Mouse (Mus musculus) adrenal gland, postnatal 10 days (tissue): ENCODE measurements around the gene Ncdn. TPM values are rescaled to one million over a fixed set of nuclear protein-coding genes. Genes with fewer than 3 reads are reported as not detected.

Experiments
- DNase-seq: peaks from one replicate; pipeline ENCODE4 v3.0.0; 2021; ENCODE audit warnings: mixed read lengths
- total RNA-seq, 2 experiments: library from RNA; stranded (reverse); gene quantifications; 2 replicates each; pipeline ENCODE4 v1.2.3; 2021

Gene Ncdn
- total RNA-seq, 2 experiments from 2014 or later = 22.0 to 23.1 TPM

GRCm38 (mm10) chr4:126732111-126732510 is 21.1 kb downstream of the Ncdn start:
- no peak for DNase-seq

DNA sequence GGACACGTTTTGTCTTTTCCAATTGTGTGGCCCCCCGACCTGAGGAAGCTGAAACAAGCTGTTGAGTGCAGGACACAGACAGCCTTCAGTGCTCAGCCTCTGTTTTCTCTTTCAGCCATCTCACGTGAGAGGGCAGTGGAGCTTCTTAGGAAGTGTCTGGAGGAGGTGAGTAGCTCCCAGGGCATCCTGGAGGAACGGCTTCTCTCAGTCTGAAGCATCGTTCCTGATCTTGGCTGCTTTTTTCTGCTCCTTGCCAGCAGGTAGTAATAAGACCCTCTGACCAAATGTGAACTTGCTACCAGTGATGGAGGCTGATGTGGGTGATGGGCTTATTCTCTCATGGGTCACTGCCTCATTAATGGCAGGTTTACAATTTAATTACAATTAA is 45.8 kb downstream of the Ncdn start:
- no peak for DNase-seq

DNA sequence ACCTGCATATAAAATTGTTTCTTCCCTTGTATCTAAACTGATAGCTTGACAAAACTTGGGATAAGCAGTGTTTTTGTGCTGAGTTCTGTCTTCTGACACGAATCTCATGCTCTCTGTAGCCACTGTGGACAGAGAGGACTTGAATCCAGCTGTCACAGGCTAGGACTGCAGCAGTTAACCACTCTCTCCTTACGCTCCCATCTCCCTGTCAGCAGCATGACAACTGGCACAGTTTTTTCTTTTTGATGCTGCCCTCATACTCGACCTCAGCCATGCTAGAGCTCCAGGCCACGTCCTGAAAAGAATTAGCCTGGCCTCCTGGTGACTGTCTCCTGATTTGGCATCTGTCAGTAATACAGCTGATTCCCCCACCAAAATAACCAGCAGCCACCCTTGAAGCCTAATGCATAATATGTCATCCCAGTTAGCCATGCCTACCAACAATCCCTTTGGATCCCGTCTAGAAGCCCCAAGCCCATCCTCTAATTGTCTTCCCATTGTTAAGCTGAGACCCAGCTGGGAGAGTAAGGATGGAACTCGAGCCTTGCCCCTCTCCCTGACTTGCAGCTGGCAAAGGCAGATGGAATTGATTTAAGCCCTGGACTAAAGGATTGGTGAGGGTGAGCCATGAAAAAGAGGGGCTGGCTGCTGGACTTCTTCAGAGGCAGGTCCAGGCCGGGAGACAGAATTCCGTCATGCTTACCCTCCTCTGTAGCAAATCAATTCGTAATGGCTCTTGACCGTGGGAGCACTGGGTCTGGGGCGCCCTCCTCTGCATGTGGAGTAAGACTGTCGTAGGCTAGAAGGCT is 46.4 kb downstream of the Ncdn start:
- no peak for DNase-seq

DNA sequence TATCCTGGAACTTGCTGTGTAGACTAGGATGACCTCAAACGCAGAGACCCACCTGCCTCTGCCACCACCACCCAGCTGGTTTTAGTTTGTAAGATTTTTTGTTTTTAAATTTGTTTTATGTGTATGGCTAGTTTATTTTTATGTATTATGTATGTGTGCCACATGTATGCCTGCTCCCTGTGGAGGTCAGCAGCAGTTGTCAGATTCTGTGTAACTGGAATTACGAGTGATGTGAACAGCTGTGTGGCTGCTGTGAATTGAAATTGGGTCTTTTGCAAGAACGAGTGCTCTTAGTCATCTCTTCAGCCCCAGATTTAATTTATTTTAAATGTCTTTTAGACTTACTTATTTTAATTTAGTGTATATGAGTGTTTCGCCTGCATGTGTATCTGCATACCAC is 56.3 kb downstream of the Ncdn start:
- DNase-seq = no peak

Other genes with a start within 250 kb of the Ncdn start
- gene Ago4, start 220.0 kb downstream of the Ncdn start, total RNA-seq = 1 to 10 TPM; 4.0 to 6.4 TPM
- 1 to 10 TPM; 8.5 to 8.9 TPM for gene Clspn, start 196.5 kb downstream of the Ncdn start, total RNA-seq
- 10 to 100 TPM; 10.4 to 13.7 TPM for gene 5730409E04Rik, start 143.6 kb downstream of the Ncdn start, total RNA-seq
- 100 to 1,000 TPM; 169 to 184 TPM for gene Psmb2, start 75.8 kb downstream of the Ncdn start, total RNA-seq
- gene Tfap2e, start 17.2 kb downstream of the Ncdn start, total RNA-seq = not detected
- 10 to 100 TPM; 26.6 to 33.5 TPM for gene AU040320, start 106 bp upstream of the Ncdn start, total RNA-seq
- gene Zmym4, start 214.7 kb upstream of the Ncdn start, total RNA-seq = 10 to 100 TPM; 33.1 to 47.3 TPM